Mouse (Mus musculus) heart, postnatal 14 days (tissue): ENCODE results near the gene Prpf38a. TPM values are rescaled to one million over a fixed set of nuclear protein-coding genes. Genes with fewer than 3 reads are reported as not detected.

Source experiments
- DNase-seq, 2 experiments: peaks; one replicate each; pipeline ENCODE4 v3.0.0; 2021 to 2022
- intact Hi-C: fragments of 180-260 bp; cut with DNase I; formaldehyde crosslinking; loops from one replicate; pipeline ENCODE4 v1.15.1; 2025
- long read RNA-seq, 2 experiments: library from polyadenylated mRNA; stranded (forward); transcript quantifications; one replicate each; pipeline ENCODE4 v2.0.0; 2021
- total RNA-seq, 2 experiments: library from RNA; stranded (reverse); gene quantifications; 2 replicates each; pipeline ENCODE4 v1.2.3; 2021

The Prpf38a gene
- total RNA-seq, result 10 to 100 TPM; 20.6 to 21.4 TPM
- long read RNA-seq, experiment 1, transcript Prpf38a-201 (10 exons, 1,516 nt), result major isoform, 34 of 37 reads
- long read RNA-seq, experiment 1, partial matches to known transcripts, result 1 of 37 reads
- long read RNA-seq, experiment 1, other reads (novel, unspliced or antisense), result 2 of 37 reads
- long read RNA-seq, experiment 2, transcript Prpf38a-201 (10 exons, 1,516 nt), result major isoform, 29 of 30 reads
- long read RNA-seq, experiment 2, partial matches to known transcripts, result 1 of 30 reads
- long read RNA-seq, experiment 2, other reads (novel, unspliced or antisense), result 0 of 30 reads

- intact Hi-C loops, result loop anchor here (1.0 kb wide), 1 partner anchor 39 kb away; no protein-coding TSS in a partner anchor
- DNase-seq, result peak; percentile 95 to 98
Measured at GRCm38 (mm10) chr4:108578840-108579742, at the start of gene Prpf38a, which contains the start of gene Orc1. Gene Prpf38a, minus strand, starts transcription at chr4:108579336. Gene Orc1, plus strand, starts transcription at chr4:108579423.

GRCm38 (mm10) chr4:108627066-108627465 is 47.9 kb upstream of the Prpf38a start:
- intact Hi-C loops, result no loop called here
- no peak for DNase-seq

- intact Hi-C loops, result loop anchor here (5.0 kb wide), 1 partner anchor 279 kb away; no protein-coding TSS in a partner anchor
- DNase-seq, result no peak
Measured at GRCm38 (mm10) chr4:108621504-108621903, 42.4 kb upstream of the Prpf38a start.

- intact Hi-C loops, result loop anchor here (5.0 kb wide), 1 partner anchor 278 kb away; no protein-coding TSS in a partner anchor
- DNase-seq, result no peak
Measured at GRCm38 (mm10) chr4:108620536-108620935, 41.4 kb upstream of the Prpf38a start.

GRCm38 (mm10) chr4:108619587-108620341 is 40.6 kb upstream of the Prpf38a start, which contains the start of gene Cc2d1b:
Gene Cc2d1b, plus strand, starts transcription at chr4:108619940.
- peak; percentile 91 to 93 for DNase-seq
- intact Hi-C loops, result loop anchor here (5.0 kb wide), 1 partner anchor 277 kb away; no protein-coding TSS in a partner anchor

GRCm38 (mm10) chr4:108619165-108619564 is 40.0 kb upstream of the Prpf38a start:
- intact Hi-C loops, result no loop called here
- DNase-seq, result peak; percentile 6 to 9

GRCm38 (mm10) chr4:108618586-108618985 is 39.5 kb upstream of the Prpf38a start:
- intact Hi-C loops, result loop anchor here (1.0 kb wide), 1 partner anchor 39 kb away; the partner anchor contains the start of genes Orc1 and Prpf38a

GRCm38 (mm10) chr4:108610935-108611334 is 31.8 kb upstream of the Prpf38a start:
- DNase-seq, result no peak

More at GRCm38 (mm10) chr4:108618586-108618985, 39.5 kb upstream of the Prpf38a start:
- no peak for DNase-seq

GRCm38 (mm10) chr4:108608651-108609050 is 29.5 kb upstream of the Prpf38a start:
- intact Hi-C loops, result no loop called here
- DNase-seq, result no peak

More at GRCm38 (mm10) chr4:108610935-108611334, 31.8 kb upstream of the Prpf38a start:
- intact Hi-C loops, result no loop called here

- no peak for DNase-seq
- intact Hi-C loops, result no loop called here
Measured at GRCm38 (mm10) chr4:108601870-108602269, 22.7 kb upstream of the Prpf38a start.

GRCm38 (mm10) chr4:108598306-108598705 is 19.2 kb upstream of the Prpf38a start:
- DNase-seq, result no peak
- intact Hi-C loops, result no loop called here

- intact Hi-C loops, result no loop called here
- no peak for DNase-seq
Measured at GRCm38 (mm10) chr4:108595785-108596184, 16.6 kb upstream of the Prpf38a start.

- DNase-seq, result no peak
- intact Hi-C loops, result no loop called here
Measured at GRCm38 (mm10) chr4:108593376-108593775, 14.2 kb upstream of the Prpf38a start.

- intact Hi-C loops, result loop anchor here (1.0 kb wide), 1 partner anchor 38 kb away; no protein-coding TSS in a partner anchor
- no peak for DNase-seq
Measured at GRCm38 (mm10) chr4:108579743-108580411, 741 bp upstream of the Prpf38a start.

GRCm38 (mm10) chr4:108572644-108573043 is 6.5 kb downstream of the Prpf38a start:
- intact Hi-C loops, result no loop called here
- DNase-seq, result no peak

- DNase-seq, result no peak
- intact Hi-C loops, result no loop called here
Measured at GRCm38 (mm10) chr4:108565026-108565425, 14.1 kb downstream of the Prpf38a start.

GRCm38 (mm10) chr4:108539701-108540100 is 39.4 kb downstream of the Prpf38a start:
- intact Hi-C loops, result no loop called here

More at GRCm38 (mm10) chr4:108539701-108540100, 39.4 kb downstream of the Prpf38a start:
- no peak for DNase-seq
